Mouse (Mus musculus): ENCODE measurements around the gene Atxn7l2. TPM values are rescaled to one million over a fixed set of nuclear protein-coding genes. Genes with fewer than 3 reads are reported as not detected.
"Not testable (repeated sequence)": the region's sequence is repeated elsewhere in the genome, so short reads cannot be mapped to it uniquely, and the experiment has no call there.

The Atxn7l2 gene
- 38.0 and 38.8 TPM in 2 replicates for polyA plus RNA-seq (2012; rRNA removed)

DNA sequence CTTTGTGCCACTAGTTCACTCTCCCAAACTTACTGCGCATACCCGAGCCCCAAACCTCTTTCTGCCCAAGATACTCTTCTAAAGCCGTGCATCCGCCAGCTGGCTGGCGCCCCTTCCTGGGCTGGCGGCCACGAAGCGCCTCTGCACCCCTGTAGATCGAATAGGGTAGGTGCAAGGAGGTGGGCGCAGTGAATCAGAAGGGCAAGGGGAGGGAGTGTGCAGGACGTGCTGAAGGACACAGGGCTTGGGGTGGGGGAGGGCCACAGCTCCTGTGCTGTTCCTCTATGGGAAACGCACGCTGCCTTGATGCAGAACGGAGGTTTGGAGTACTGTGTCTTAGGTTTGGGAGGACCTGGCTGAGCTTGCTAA, at the start of gene Atxn7l2:
TSS of gene Atxn7l2 (minus strand) at position 164 of the 369 bp plus-strand sequence.
- 2% methylated on average over 14 of the region's 14 CpGs for WGBS
- peaks cover 13% of the 10 kb centered on the region for H3K4me1 ChIP-seq (replicated peaks; ENCODE audit: control insufficient read depth, insufficient read depth, low read length)
- H3K27me3 ChIP-seq (ENCODE audit: control insufficient read depth, insufficient read depth, low read length), result no peaks in the 10 kb centered on the region
- no peak for DNase-seq
- peak within 1 kb of the TSS; percentile 66 for H3K4me3 ChIP-seq (ENCODE audit: control insufficient read depth, insufficient read depth, low read length)
- H3K36me3 ChIP-seq (ENCODE audit: control insufficient read depth, insufficient read depth, low read length), result no peaks in the 10 kb centered on the region
- H3K27ac ChIP-seq (ENCODE audit: control insufficient read depth, insufficient read depth, low read length), result peak within 1 kb of the TSS; percentile 74
- TF ChIP-seq CTCF (IDR thresholded peaks at IDR 0.05; ENCODE audit: borderline replicate concordance, control insufficient read depth, extremely low read depth, insufficient read depth, low read length, poor library complexity), result peak; percentile 73
- no peak for TF ChIP-seq POLR2A (IDR thresholded peaks at IDR 0.05; ENCODE audit: control insufficient read depth, extremely low read depth, insufficient read depth, low read length, poor library complexity)

DNA sequence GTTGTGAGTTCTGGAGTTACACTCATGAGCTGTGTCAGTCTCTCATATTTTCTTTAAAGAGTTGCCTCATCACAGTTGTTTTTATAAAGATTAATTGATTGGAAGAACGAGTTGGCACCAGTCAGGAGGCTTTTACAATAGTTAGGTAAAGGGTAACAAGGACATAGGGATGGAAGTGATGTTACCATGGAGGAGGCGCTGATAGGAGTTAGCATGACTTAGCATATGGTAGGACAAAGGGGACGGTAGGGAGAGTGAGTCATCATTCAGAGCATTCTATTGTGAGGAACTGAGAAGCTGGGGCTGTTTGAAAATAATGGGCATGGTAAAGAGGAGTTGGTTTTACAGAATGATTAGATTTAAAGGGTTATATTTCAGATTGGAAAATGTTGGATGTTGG, 48.6 kb upstream of the Atxn7l2 start:
- Histone ChIP-seq H3K27ac (ENCODE audit: control insufficient read depth, insufficient read depth, low read length) (no peak overlapping the region), H3K36me3 (ENCODE audit: control insufficient read depth, insufficient read depth, low read length) (peaks cover 12% of the 10 kb centered on the region), H3K27me3 (ENCODE audit: control insufficient read depth, insufficient read depth, low read length) (no peaks in the 10 kb centered on the region), H3K4me3 (ENCODE audit: control insufficient read depth, insufficient read depth, low read length) (no peak overlapping the region), H3K4me1 (replicated peaks; ENCODE audit: control insufficient read depth, insufficient read depth, low read length) (no peaks in the 10 kb centered on the region)
- no peak for DNase-seq
- TF ChIP-seq CTCF (IDR thresholded peaks at IDR 0.05; ENCODE audit: borderline replicate concordance, control insufficient read depth, extremely low read depth, insufficient read depth, low read length, poor library complexity) (no peak), POLR2A (IDR thresholded peaks at IDR 0.05; ENCODE audit: control insufficient read depth, extremely low read depth, insufficient read depth, low read length, poor library complexity) (no peak)
- 78% methylated on average over 3 of the region's 3 CpGs for WGBS

GRCm38 (mm10) chr3:108257831-108258500, 47.2 kb upstream of the Atxn7l2 start:
- H3K27me3 ChIP-seq (ENCODE audit: control insufficient read depth, insufficient read depth, low read length), result no peaks in the 10 kb centered on the region
- DNase-seq, result no peak

DNA sequence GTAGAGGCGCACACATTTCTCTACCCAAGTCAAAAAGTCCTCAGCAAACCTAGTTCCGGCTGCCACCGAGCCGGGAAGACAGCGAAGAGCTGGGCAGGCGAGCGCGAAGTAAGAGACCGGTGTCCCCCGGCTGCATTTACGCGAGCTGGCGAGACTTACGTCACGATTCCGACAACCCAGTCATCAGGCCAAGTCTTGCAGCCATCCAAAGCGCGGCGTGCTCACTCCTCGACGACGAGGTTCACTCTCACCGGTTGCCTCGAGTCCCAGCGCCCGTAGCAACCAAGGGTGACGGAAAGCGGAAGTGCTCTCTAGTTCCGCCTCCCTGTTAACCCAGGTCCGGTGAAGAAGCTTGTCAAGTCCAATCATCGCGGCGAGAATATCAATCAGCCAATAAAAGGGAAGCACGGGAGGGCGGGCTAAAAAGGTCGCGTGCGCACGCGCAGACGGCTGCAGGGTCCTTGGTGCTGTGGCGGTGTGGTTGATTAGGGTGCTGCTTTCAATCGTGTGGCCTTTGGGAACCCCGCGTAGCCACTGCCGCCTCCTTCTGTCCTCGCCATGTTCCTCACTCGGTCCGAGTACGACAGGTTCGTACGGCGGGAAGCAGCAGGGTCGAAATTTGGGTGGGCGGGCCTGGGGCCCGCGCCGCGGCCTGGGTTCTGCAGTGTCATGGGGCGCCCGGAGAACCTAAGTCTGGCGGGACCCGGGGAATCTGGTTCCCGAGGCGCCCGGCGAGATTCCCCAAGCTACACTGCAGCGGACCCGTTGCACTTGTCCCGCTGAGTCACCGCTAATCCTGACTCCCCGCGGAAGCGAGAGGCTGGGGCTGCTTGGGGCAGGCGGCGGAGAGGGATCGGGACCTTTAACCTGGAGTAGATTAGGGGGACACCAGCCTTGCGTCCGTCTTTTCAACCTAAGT, 46.2 kb upstream of the Atxn7l2 start, which contains the start of gene Psma5:
TSS of gene Psma5 (plus strand) at position 208 of the 919 bp plus-strand sequence.
- TF ChIP-seq CTCF (IDR thresholded peaks at IDR 0.05; ENCODE audit: borderline replicate concordance, control insufficient read depth, extremely low read depth, insufficient read depth, low read length, poor library complexity) (peak; percentile 47; the same call in 1 of the 2 replicates), POLR2A (IDR thresholded peaks at IDR 0.05; ENCODE audit: control insufficient read depth, extremely low read depth, insufficient read depth, low read length, poor library complexity) (peak; percentile 3; the same call in 1 of the 2 replicates)
- H3K27ac ChIP-seq (ENCODE audit: control insufficient read depth, insufficient read depth, low read length), result peak within 1 kb of the TSS; percentile 6; the same call in 1 of the 2 replicates
- WGBS, result under 1% methylated on average over 79 of the region's 79 CpGs

More at GRCm38 (mm10) chr3:108257831-108258500, 47.2 kb upstream of the Atxn7l2 start:
- Histone ChIP-seq H3K4me1 (replicated peaks; ENCODE audit: control insufficient read depth, insufficient read depth, low read length) (no peaks in the 10 kb centered on the region), H3K4me3 (ENCODE audit: control insufficient read depth, insufficient read depth, low read length) (no peak overlapping the region), H3K27ac (ENCODE audit: control insufficient read depth, insufficient read depth, low read length) (no peak overlapping the region), H3K36me3 (ENCODE audit: control insufficient read depth, insufficient read depth, low read length) (peaks cover 10% of the 10 kb centered on the region)
- WGBS, result 15% methylated on average over 3 of the region's 3 CpGs
- TF ChIP-seq CTCF (IDR thresholded peaks at IDR 0.05; ENCODE audit: borderline replicate concordance, control insufficient read depth, extremely low read depth, insufficient read depth, low read length, poor library complexity) (no peak), POLR2A (IDR thresholded peaks at IDR 0.05; ENCODE audit: control insufficient read depth, extremely low read depth, insufficient read depth, low read length, poor library complexity) (no peak)

GRCm38 (mm10) chr3:108246857-108247256, 36.1 kb upstream of the Atxn7l2 start:
- Histone ChIP-seq H3K4me1 (replicated peaks; ENCODE audit: control insufficient read depth, insufficient read depth, low read length) (no peaks in the 10 kb centered on the region), H3K27ac (ENCODE audit: control insufficient read depth, insufficient read depth, low read length) (no peak overlapping the region), H3K27me3 (ENCODE audit: control insufficient read depth, insufficient read depth, low read length) (no peaks in the 10 kb centered on the region), H3K4me3 (ENCODE audit: control insufficient read depth, insufficient read depth, low read length) (no peak overlapping the region), H3K36me3 (ENCODE audit: control insufficient read depth, insufficient read depth, low read length) (no peaks in the 10 kb centered on the region)
- no peak for DNase-seq
- WGBS, result 44% methylated on average over 2 of the region's 2 CpGs
- no peak for TF ChIP-seq POLR2A (IDR thresholded peaks at IDR 0.05; ENCODE audit: control insufficient read depth, extremely low read depth, insufficient read depth, low read length, poor library complexity)
- TF ChIP-seq CTCF (IDR thresholded peaks at IDR 0.05; ENCODE audit: borderline replicate concordance, control insufficient read depth, extremely low read depth, insufficient read depth, low read length, poor library complexity), result no peak

More for the DNA sequence above, 46.2 kb upstream of the Atxn7l2 start, which contains the start of gene Psma5:
- H3K36me3 ChIP-seq (ENCODE audit: control insufficient read depth, insufficient read depth, low read length), result peaks cover 2% of the 10 kb centered on the region
- H3K4me1 ChIP-seq (replicated peaks; ENCODE audit: control insufficient read depth, insufficient read depth, low read length), result no peaks in the 10 kb centered on the region
- H3K4me3 ChIP-seq (ENCODE audit: control insufficient read depth, insufficient read depth, low read length), result peak within 1 kb of the TSS; percentile 66
- no peaks in the 10 kb centered on the region for H3K27me3 ChIP-seq (ENCODE audit: control insufficient read depth, insufficient read depth, low read length)
- DNase-seq, result peak; percentile 91

DNA sequence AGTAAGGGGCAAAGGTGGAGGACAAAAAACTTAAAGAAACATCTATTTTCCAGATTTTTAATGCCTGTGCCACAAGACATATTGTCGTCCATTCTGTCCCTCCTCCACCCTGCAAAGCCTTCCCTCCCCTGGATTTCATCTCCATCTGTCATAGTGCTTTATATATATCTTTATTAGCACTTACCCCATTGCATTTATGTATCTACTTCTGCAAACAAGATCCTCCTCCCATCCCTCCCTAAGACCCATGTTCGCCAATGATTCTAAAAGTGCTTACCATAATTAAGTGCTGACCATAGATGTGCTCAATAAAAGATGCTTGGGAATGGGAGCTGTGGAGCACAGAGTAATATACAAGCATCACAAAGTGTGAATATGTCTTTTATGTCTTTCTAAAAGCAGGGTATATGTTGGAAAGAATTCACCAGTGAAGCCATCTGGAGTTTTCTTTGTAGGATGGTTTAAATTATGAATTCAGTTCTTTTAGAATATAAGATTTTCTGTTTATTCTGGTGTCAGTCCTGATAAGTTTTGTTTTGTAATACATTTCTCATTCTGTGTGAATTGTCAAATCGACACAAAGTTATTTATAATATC, 30.6 kb upstream of the Atxn7l2 start:
- TF ChIP-seq CTCF (IDR thresholded peaks at IDR 0.05; ENCODE audit: borderline replicate concordance, control insufficient read depth, extremely low read depth, insufficient read depth, low read length, poor library complexity), result no peak
- TF ChIP-seq POLR2A (IDR thresholded peaks at IDR 0.05; ENCODE audit: control insufficient read depth, extremely low read depth, insufficient read depth, low read length, poor library complexity), result no peak
- WGBS, result 95% methylated on average over 3 of the region's 3 CpGs
- H3K4me3 ChIP-seq (ENCODE audit: control insufficient read depth, insufficient read depth, low read length), result no peak overlapping the region
- no peaks in the 10 kb centered on the region for H3K4me1 ChIP-seq (replicated peaks; ENCODE audit: control insufficient read depth, insufficient read depth, low read length)
- DNase-seq, result no peak
- H3K36me3 ChIP-seq (ENCODE audit: control insufficient read depth, insufficient read depth, low read length), result no peaks in the 10 kb centered on the region
- no peaks in the 10 kb centered on the region for H3K27me3 ChIP-seq (ENCODE audit: control insufficient read depth, insufficient read depth, low read length)
- H3K27ac ChIP-seq (ENCODE audit: control insufficient read depth, insufficient read depth, low read length), result no peak overlapping the region

- H3K4me3 ChIP-seq (ENCODE audit: control insufficient read depth, insufficient read depth, low read length); H3K36me3 ChIP-seq (ENCODE audit: control insufficient read depth, insufficient read depth, low read length); H3K4me1 ChIP-seq (replicated peaks; ENCODE audit: control insufficient read depth, insufficient read depth, low read length); H3K27ac ChIP-seq (ENCODE audit: control insufficient read depth, insufficient read depth, low read length); DNase-seq; H3K27me3 ChIP-seq (ENCODE audit: control insufficient read depth, insufficient read depth, low read length): not testable (repeated sequence)
- 89% methylated on average over 4 of the region's 4 CpGs for WGBS
Measured at GRCm38 (mm10) chr3:108237474-108238102, 26.9 kb upstream of the Atxn7l2 start.

Data from thymus, adult 2 months (tissue).